Mouse (Mus musculus) midbrain, postnatal 0 days (tissue): Measurements from ENCODE around the gene BC035044. TPM values are rescaled to one million over a fixed set of nuclear protein-coding genes. Genes with fewer than 3 reads are reported as not detected.
A peak's percentile ranks its signal among the peaks of the same experiment; 100 is the strongest.
"Not testable (repeated sequence)": the region's sequence is repeated elsewhere in the genome, so short reads cannot be mapped to it uniquely, and the experiment has no call there.

Source experiments
- ATAC-seq: fragments of 200-750 bp; cut with Nextera tagmentation; 2 replicates; pipeline ENCODE4 v1.8.0; 2017; ENCODE audit warnings: moderate number of reproducible peaks, mild to moderate bottlenecking, moderate TSS enrichment, moderate library complexity; ENCODE audit not compliant: low FRiP score
- DNase-seq: peaks from one replicate; pipeline ENCODE4 v3.0.0-alpha.2; 2015; ENCODE audit warnings: low spot score
- H3K27ac ChIP-seq: fragments of 300-500 bp; sonication (generic); 2 replicates; pipeline ENCODE4 v1.5.1; 2014; ENCODE audit warnings: low read depth, mild to moderate bottlenecking, low read length, mixed read lengths
- H3K27me3 ChIP-seq: fragments of 300-500 bp; sonication (generic); 2 replicates; pipeline ENCODE4 v1.6.1; 2014; ENCODE audit warnings: low read length, control low read depth, mixed read lengths; ENCODE audit not compliant: insufficient read depth
- H3K36me3 ChIP-seq: fragments of 300-500 bp; sonication (generic); 2 replicates; pipeline ENCODE4 v1.6.1; 2014; ENCODE audit warnings: low read length, control low read depth, mixed read lengths; ENCODE audit not compliant: insufficient read depth
- H3K4me1 ChIP-seq: fragments of 300-500 bp; sonication (generic); 2 replicates; pipeline ENCODE4 v1.6.1; 2014; ENCODE audit warnings: mild to moderate bottlenecking, control low read depth, antibody characterized with exemption, low read length, mixed read lengths; ENCODE audit not compliant: insufficient read depth
- H3K4me2 ChIP-seq: fragments of 300-500 bp; sonication (generic); 2 replicates; pipeline ENCODE4 v1.6.1; 2014; ENCODE audit warnings: low read depth, mild to moderate bottlenecking, low read length, mixed read lengths; ENCODE audit not compliant: poor library complexity, severe bottlenecking
- H3K4me3 ChIP-seq: fragments of 300-500 bp; sonication (generic); 2 replicates; pipeline ENCODE4 v1.5.1; 2014; ENCODE audit warnings: low read depth, mild to moderate bottlenecking, low read length, moderate library complexity
- H3K9ac ChIP-seq: fragments of 300-500 bp; sonication (generic); replicated peaks from 2 replicates; pipeline ENCODE4 v1.6.1; 2014; ENCODE audit warnings: mild to moderate bottlenecking, low read length, moderate library complexity, mixed read lengths; ENCODE audit not compliant: poor library complexity, severe bottlenecking
- H3K9me3 ChIP-seq: fragments of 300-500 bp; sonication (generic); 2 replicates; pipeline ENCODE4 v1.6.1; 2016; ENCODE audit warnings: low read length, control low read depth
- CTCF ChIP-seq: IDR thresholded peaks from 2 replicates; pipeline ENCODE4 v1.5.1; 2016; ENCODE audit warnings: antibody characterized with exemption, mild to moderate bottlenecking
- WGBS: fragments of 180-500 bp; shearing (Covaris S2); extraction: QIAGEN DNeasy Blood & Tissue Kit; methylation state at CpG from one replicate; pipeline ENCODE4 v1.1.7; 2014; 5-methylcytosine and 5-hydroxymethylcytosine counted together
- polyA plus RNA-seq: library from polyadenylated mRNA; unstranded; fragments of >200 nt; fragmentation: Nextera tagmentation; extraction: Ambion mirVana; gene quantifications from 2 replicates; pipeline ENCODE4 v1.2.1, GENCODE M21; 2015
- total RNA-seq: library from RNA; depleted of rRNA; stranded (reverse); fragments of >200 nt; gene quantifications from 2 replicates; pipeline ENCODE4 v1.2.3, GENCODE M21; 2014

Gene BC035044
- total and polyA plus RNA-seq, 2 experiments from 2014 or later = 0.38 to 0.41 TPM

GRCm38 (mm10) chr6:128841327-128842089, 49.4 kb downstream of the BC035044 start:
- Histone ChIP-seq H3K9me3 (no peaks in the 10 kb centered on the region), H3K9ac (peak overlapping the region; percentile 76; the same call in 1 of the 2 replicates), H3K27ac (no peak overlapping the region), H3K27me3 (no peaks in the 10 kb centered on the region), H3K4me3 (peak overlapping the region; percentile 69), H3K4me2 (peak overlapping the region; percentile 55), H3K4me1 (no peaks in the 10 kb centered on the region), H3K36me3 (no peaks in the 10 kb centered on the region)
- no peak for TF ChIP-seq CTCF
- ATAC-seq (no peak), DNase-seq (no peak)
- 41% methylated on average over 4 of the region's 4 CpGs for WGBS

GRCm38 (mm10) chr6:128840669-128841068, 50.3 kb downstream of the BC035044 start:
- 90% methylated on average over 3 of the region's 3 CpGs for WGBS
- ATAC-seq, H3K4me2 ChIP-seq, H3K27ac ChIP-seq, H3K27me3 ChIP-seq, H3K36me3 ChIP-seq, H3K9me3 ChIP-seq, H3K4me3 ChIP-seq, H3K9ac ChIP-seq, DNase-seq, H3K4me1 ChIP-seq: not testable (repeated sequence)

- H3K4me1 ChIP-seq = no peaks in the 10 kb centered on the region
- DNase-seq = no peak
- H3K27me3 ChIP-seq = no peaks in the 10 kb centered on the region
- H3K36me3 ChIP-seq = no peaks in the 10 kb centered on the region
- no peak for ATAC-seq
- no peak for TF ChIP-seq CTCF
- WGBS = 70% methylated on average over 7 of the region's 7 CpGs
- peak overlapping the region; percentile 39; the same call in 1 of the 2 replicates for H3K9ac ChIP-seq
- H3K27ac ChIP-seq = peak overlapping the region; percentile 95
- no peaks in the 10 kb centered on the region for H3K9me3 ChIP-seq
- H3K4me2 ChIP-seq = peak overlapping the region; percentile 59
- H3K4me3 ChIP-seq = peak overlapping the region; percentile 78
Observed at GRCm38 (mm10) chr6:128839921-128840320, 51.0 kb downstream of the BC035044 start.

GRCm38 (mm10) chr6:128839266-128839771, 51.6 kb downstream of the BC035044 start:
- H3K36me3 ChIP-seq = no peaks in the 10 kb centered on the region
- peak; percentile 85 for TF ChIP-seq CTCF
- H3K9ac ChIP-seq = peak overlapping the region; percentile 39
- peak overlapping the region; percentile 59 for H3K4me2 ChIP-seq
- H3K4me3 ChIP-seq = peak overlapping the region; percentile 78
- H3K27ac ChIP-seq = peak overlapping the region; percentile 95
- DNase-seq (peak; percentile 84), ATAC-seq (peak; percentile 11; the same call in 1 of the 2 replicates)
- no peaks in the 10 kb centered on the region for H3K27me3 ChIP-seq
- WGBS = under 1% methylated on average over 17 of the region's 17 CpGs
- H3K4me1 ChIP-seq = no peaks in the 10 kb centered on the region
- no peaks in the 10 kb centered on the region for H3K9me3 ChIP-seq

GRCm38 (mm10) chr6:128838342-128839265, 52.3 kb downstream of the BC035044 start:
- Histone ChIP-seq H3K4me2 (peak overlapping the region; percentile 59), H3K27me3 (no peaks in the 10 kb centered on the region), H3K9ac (peak overlapping the region; percentile 78), H3K4me3 (peak overlapping the region; percentile 78), H3K4me1 (no peaks in the 10 kb centered on the region), H3K36me3 (no peaks in the 10 kb centered on the region), H3K9me3 (no peaks in the 10 kb centered on the region), H3K27ac (peak overlapping the region; percentile 95)
- peak; percentile 92 for DNase-seq
- peak; percentile 62 for ATAC-seq
- TF ChIP-seq CTCF = no peak
- under 1% methylated on average over 49 of the region's 49 CpGs for WGBS
